In the genomic region with DNA sequence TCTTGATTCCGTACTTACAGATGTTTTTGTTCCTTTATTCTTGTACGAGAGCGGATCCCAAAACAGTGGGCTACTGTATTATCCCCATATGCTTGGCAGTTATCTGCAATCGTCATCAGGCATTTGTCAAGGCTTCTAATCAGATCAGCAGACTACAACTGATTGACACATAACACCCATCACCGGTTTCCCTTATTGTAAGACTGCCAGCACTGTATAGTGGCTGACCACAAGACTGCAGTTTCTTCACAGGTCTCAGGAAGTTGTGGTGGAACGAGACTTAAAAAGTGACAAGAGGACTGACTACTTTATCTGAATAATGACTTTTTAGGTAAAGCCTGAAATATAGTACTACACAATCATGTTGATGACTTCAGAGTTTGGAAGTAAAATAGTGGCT, we compare ENCODE assay signal across 7 mouse cellular contexts. TPM values are rescaled to one million over a fixed set of nuclear protein-coding genes. Genes with fewer than 3 reads are reported as not detected.
DNase-seq lines count a peak whose midpoint lies in the region; ATAC-seq lines count a peak whose summit lies in the region.

No protein-coding gene starts in this region.

- no peaks in the 10 kb centered on the region for H3K9me3 ChIP-seq in forebrain, embryonic 10.5 days
- H3K9me3 ChIP-seq in liver, embryonic 13.5 days (replicated peaks): no peaks in the 10 kb centered on the region
- H3K9me3 ChIP-seq in stomach, embryonic 14.5 days (ENCODE audit: control insufficient read depth, low read depth, low read length): no peaks in the 10 kb centered on the region

- no peak overlapping the region for H3K27ac ChIP-seq in forebrain, embryonic 10.5 days
- peak overlapping the region; percentile 96 for H3K27ac ChIP-seq in liver, embryonic 13.5 days
- no peak overlapping the region for H3K27ac ChIP-seq in stomach, embryonic 14.5 days (ENCODE audit: low read length)

- H3K4me2 ChIP-seq in liver, embryonic 13.5 days: peak overlapping the region; percentile 81
- H3K4me2 ChIP-seq in stomach, embryonic 14.5 days (replicated peaks; ENCODE audit: low read depth, low read length): peak overlapping the region; percentile 84; the same call in 1 of the 2 replicates

- ATAC-seq in liver, embryonic 13.5 days (ENCODE audit: low read depth): no peak
- no peak for ATAC-seq in stomach, embryonic 14.5 days (ENCODE audit: insufficient number of reproducible peaks, insufficient read depth, low FRiP score, low read depth)

- H3K36me3 ChIP-seq in forebrain, embryonic 10.5 days (replicated peaks): peaks cover 56% of the 10 kb centered on the region
- peaks cover 25% of the 10 kb centered on the region for H3K36me3 ChIP-seq in liver, embryonic 13.5 days
- H3K36me3 ChIP-seq in stomach, embryonic 14.5 days (ENCODE audit: control insufficient read depth, insufficient read depth, low read length): no peaks in the 10 kb centered on the region

- peak overlapping the region; percentile 93 for H3K9ac ChIP-seq in liver, embryonic 13.5 days
- H3K9ac ChIP-seq in stomach, embryonic 14.5 days (replicated peaks; ENCODE audit: low read depth, low read length): 0 out of 2 replicates have a peak overlapping the region, but pooled peaks have one; percentile 6

- 71% methylated on average over 6 of the region's 6 CpGs for whole genome bisulfite sequencing in forebrain, embryonic 10.5 days
- WGBS in liver, embryonic 13.5 days (ENCODE audit: insufficient replicate concordance): 13% methylated on average over 6 of the region's 6 CpGs
- 59% methylated on average over 6 of the region's 6 CpGs for WGBS in stomach, embryonic 14.5 days

- DNase-seq in 416B (ENCODE audit: low read depth): peak; percentile 95
- DNase-seq in B cell, adult 2 months: peak; percentile 52 to 66
- DNase-seq in forebrain, embryonic 10.5 days (ENCODE audit: extremely low spot score, low spot score): no peak
- no peak for DNase-seq in liver, embryonic 13.5 days
- DNase-seq in urinary bladder, postnatal 14 days (ENCODE audit: low spot score): no peak
- no peak for DNase-seq in adrenal gland, postnatal 14 days

- peaks cover 30% of the 10 kb centered on the region for H3K4me1 ChIP-seq in forebrain, embryonic 10.5 days
- H3K4me1 ChIP-seq in liver, embryonic 13.5 days (replicated peaks): peaks cover 50% of the 10 kb centered on the region
- peaks cover 15% of the 10 kb centered on the region for H3K4me1 ChIP-seq in stomach, embryonic 14.5 days (ENCODE audit: control insufficient read depth, insufficient read depth, low read length)

- no peaks in the 10 kb centered on the region for H3K27me3 ChIP-seq in forebrain, embryonic 10.5 days (ENCODE audit: poor library complexity, severe bottlenecking)
- no peaks in the 10 kb centered on the region for H3K27me3 ChIP-seq in liver, embryonic 13.5 days
- no peaks in the 10 kb centered on the region for H3K27me3 ChIP-seq in stomach, embryonic 14.5 days (ENCODE audit: control insufficient read depth, insufficient read depth, low read length)

- H3K4me3 ChIP-seq in forebrain, embryonic 10.5 days: peak overlapping the region; percentile 91
- peak overlapping the region; percentile 93 for H3K4me3 ChIP-seq in liver, embryonic 13.5 days (replicated peaks)
- H3K4me3 ChIP-seq in stomach, embryonic 14.5 days (ENCODE audit: low read depth, low read length): no peak overlapping the region

RNA-seq across cellular contexts. Expression of a gene that starts 1.3 kb away (rescaled TPM):
- polyA plus RNA-seq in forebrain, embryonic 10.5 days (2016; fragmentation: Nextera tagmentation; extraction: Ambion mirVana): 12.0 and 14.2 TPM in 2 replicates
- 8.8 and 9.2 TPM in 2 replicates for polyA plus RNA-seq in liver, embryonic 13.5 days (2015; fragmentation: Nextera tagmentation; extraction: Ambion mirVana)
- polyA plus RNA-seq in stomach, embryonic 14.5 days (2014; fragmentation: Nextera tagmentation; extraction: Ambion mirVana): 12.2 and 13.8 TPM in 2 replicates
- 5.7 TPM in 2 replicates for total RNA-seq in adrenal gland, postnatal 14 days (2021)

RNA-seq across cellular contexts. Expression of a gene that starts 1.4 kb away (rescaled TPM):
- polyA plus RNA-seq in forebrain, embryonic 10.5 days (2016; fragmentation: Nextera tagmentation; extraction: Ambion mirVana): 33.8 and 36.5 TPM in 2 replicates
- polyA plus RNA-seq in liver, embryonic 13.5 days (2015; fragmentation: Nextera tagmentation; extraction: Ambion mirVana): 8.4 and 9.0 TPM in 2 replicates
- polyA plus RNA-seq in stomach, embryonic 14.5 days (2014; fragmentation: Nextera tagmentation; extraction: Ambion mirVana): 20.6 and 22.9 TPM in 2 replicates
- total RNA-seq in adrenal gland, postnatal 14 days (2021): 9.3 and 9.6 TPM in 2 replicates

RNA-seq across cellular contexts. Expression of a gene that starts 12.7 kb away (rescaled TPM):
- polyA plus RNA-seq in forebrain, embryonic 10.5 days (2016; fragmentation: Nextera tagmentation; extraction: Ambion mirVana): not detected in 2 replicates
- polyA plus RNA-seq in liver, embryonic 13.5 days (2015; fragmentation: Nextera tagmentation; extraction: Ambion mirVana): not detected in 2 replicates
- polyA plus RNA-seq in stomach, embryonic 14.5 days (2014; fragmentation: Nextera tagmentation; extraction: Ambion mirVana): not detected in 2 replicates
- total RNA-seq in adrenal gland, postnatal 14 days (2021): not detected in 2 replicates

RNA-seq across cellular contexts. Expression of a gene that starts 12.8 kb away (rescaled TPM):
- polyA plus RNA-seq in forebrain, embryonic 10.5 days (2016; fragmentation: Nextera tagmentation; extraction: Ambion mirVana): 47.9 and 52.4 TPM in 2 replicates
- 16.6 and 20.1 TPM in 2 replicates for polyA plus RNA-seq in liver, embryonic 13.5 days (2015; fragmentation: Nextera tagmentation; extraction: Ambion mirVana)
- polyA plus RNA-seq in stomach, embryonic 14.5 days (2014; fragmentation: Nextera tagmentation; extraction: Ambion mirVana): 28.2 and 29.6 TPM in 2 replicates
- 15.6 and 16.9 TPM in 2 replicates for total RNA-seq in adrenal gland, postnatal 14 days (2021)

RNA-seq across cellular contexts. Expression of a gene that starts 12.9 kb away (rescaled TPM):
- polyA plus RNA-seq in forebrain, embryonic 10.5 days (2016; fragmentation: Nextera tagmentation; extraction: Ambion mirVana): 67.8 and 71.6 TPM in 2 replicates
- polyA plus RNA-seq in liver, embryonic 13.5 days (2015; fragmentation: Nextera tagmentation; extraction: Ambion mirVana): 24.7 and 29.0 TPM in 2 replicates
- polyA plus RNA-seq in stomach, embryonic 14.5 days (2014; fragmentation: Nextera tagmentation; extraction: Ambion mirVana): 45.5 and 45.9 TPM in 2 replicates
- 32.4 and 36.4 TPM in 2 replicates for total RNA-seq in adrenal gland, postnatal 14 days (2021)

Comparison
In these comparisons a context has a peak if more than half of its experiments do, and no peak if none do; other contexts are left out.
1. DNase-seq: peak in 416B (single experiment) and B cell, adult 2 months (2 of 2); none in forebrain, embryonic 10.5 days (single experiment), liver, embryonic 13.5 days (single experiment), urinary bladder, postnatal 14 days (single experiment) and adrenal gland, postnatal 14 days (single experiment).